10 mouse cellular contexts compared by ENCODE assay signal in the genomic region with DNA sequence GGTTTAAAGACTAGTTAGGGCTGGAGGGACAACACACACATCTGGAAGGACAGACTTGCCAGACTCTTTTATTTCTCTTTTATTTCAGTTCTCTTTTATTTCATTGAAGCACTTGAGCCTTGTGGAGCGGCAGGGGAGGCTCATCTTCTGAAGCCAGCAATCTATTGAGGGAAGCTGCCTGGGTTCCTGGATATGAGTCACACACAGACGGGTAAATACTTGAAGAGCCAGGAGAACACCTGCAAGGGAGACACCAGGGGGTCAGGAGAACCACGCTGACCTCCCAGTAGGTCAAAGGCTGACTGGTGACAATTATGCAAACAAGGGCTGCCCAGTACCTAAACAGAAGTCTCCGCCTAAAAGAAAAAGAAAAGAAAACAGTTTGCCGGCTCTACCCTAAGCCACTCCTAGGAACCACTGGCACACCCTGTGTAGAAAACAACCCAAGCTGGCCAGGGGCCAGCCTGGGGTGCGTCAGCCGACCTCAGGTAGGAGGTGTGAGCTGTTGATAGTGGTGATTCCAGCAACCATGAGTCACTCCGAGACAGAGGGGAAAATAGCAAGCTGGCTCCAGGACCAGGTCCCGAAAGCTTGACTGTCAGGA. TPM values are rescaled to one million over a fixed set of nuclear protein-coding genes. Genes with fewer than 3 reads are reported as not detected.
A peak's percentile ranks its signal among the peaks of the same experiment; 100 is the strongest.
DNase-seq lines count a peak whose midpoint lies in the region; ATAC-seq and TF ChIP-seq lines count a peak whose summit lies in the region.
"Had no signal": no experiment of that assay in that cellular context is flagged by ENCODE, and none has a peak within 500 bp of the region (broad histone marks: within the 10 kb centered on the region; RNA-seq: fewer than 3 reads in every experiment).

No protein-coding gene starts in this region.

- no peak overlapping the region for H3K4me2 ChIP-seq in embryonic facial prominence, embryonic 14.5 days (ENCODE audit: low read depth, low read length)
- no peak overlapping the region for H3K4me2 ChIP-seq in intestine, embryonic 15.5 days (replicated peaks)
- H3K4me2 ChIP-seq in stomach, embryonic 15.5 days: no peak overlapping the region

- no peaks in the 10 kb centered on the region for H3K27me3 ChIP-seq in embryonic facial prominence, embryonic 14.5 days (replicated peaks; ENCODE audit: control insufficient read depth, insufficient read depth, low read length)
- peaks cover 32% of the 10 kb centered on the region; the same call in 1 of the 2 replicates for H3K27me3 ChIP-seq in embryonic facial prominence, embryonic 10.5 days (replicated peaks; ENCODE audit: low read depth, poor library complexity, severe bottlenecking)
- no peaks in the 10 kb centered on the region for H3K27me3 ChIP-seq in intestine, embryonic 15.5 days (replicated peaks)
- no peaks in the 10 kb centered on the region for H3K27me3 ChIP-seq in stomach, embryonic 15.5 days (replicated peaks)

- ATAC-seq in embryonic facial prominence, embryonic 14.5 days (ENCODE audit: low read depth): 0 out of 2 replicates have a peak, but pooled peaks have one; percentile 28
- ATAC-seq in intestine, embryonic 15.5 days: peak; percentile 93
- peak; percentile 87 for ATAC-seq in stomach, embryonic 15.5 days (ENCODE audit: insufficient read depth, low FRiP score, low read depth)
- ATAC-seq in monocyte, adult 5-6 weeks (replicated peaks; ENCODE audit: insufficient number of reproducible peaks, low FRiP score, low TSS enrichment, poor library complexity, severe bottlenecking): no peak

- H3K4me3 ChIP-seq in embryonic facial prominence, embryonic 14.5 days (ENCODE audit: low read depth, low read length): no peak overlapping the region
- no peak overlapping the region for H3K4me3 ChIP-seq in embryonic facial prominence, embryonic 10.5 days
- no peak overlapping the region for H3K4me3 ChIP-seq in ES-E14 (ENCODE audit: insufficient read depth in 1 of 2, low read depth in 1 of 2, low read length in 2 of 2, poor library complexity in 1 of 2, severe bottlenecking in 1 of 2)
- H3K4me3 ChIP-seq in intestine, embryonic 15.5 days (replicated peaks): no peak overlapping the region
- H3K4me3 ChIP-seq in stomach, embryonic 15.5 days (replicated peaks): no peak overlapping the region

- no peak for DNase-seq in embryonic facial prominence, embryonic 14.5 days (ENCODE audit: low spot score)
- no peak for DNase-seq in embryonic facial prominence, embryonic 10.5 days (ENCODE audit: low spot score)
- no peak for DNase-seq in ES-E14 (ENCODE audit: low read depth, low spot score)
- no peak for DNase-seq in thymus, postnatal 4 days
- DNase-seq in kidney, adult 11 months: no peak
- DNase-seq: kidney, adult 8-10 months; right cerebral cortex, postnatal 4 days had no signal

- H3K4me1 ChIP-seq in embryonic facial prominence, embryonic 14.5 days (ENCODE audit: control insufficient read depth, insufficient read depth, low read length): peaks cover 15% of the 10 kb centered on the region
- H3K4me1 ChIP-seq in embryonic facial prominence, embryonic 10.5 days: peaks cover 46% of the 10 kb centered on the region
- peaks cover 0 to 25% of the 10 kb centered on the region in 2 experiments; a peak in 2 of 4 replicates for H3K4me1 ChIP-seq in ES-E14 (ENCODE audit: control insufficient read depth in 2 of 2, insufficient read depth in 2 of 2, low read length in 2 of 2, poor library complexity in 1 of 2)
- 0 out of 2 replicates have a peak, but pooled peaks cover 4% of the 10 kb centered on the region for H3K4me1 ChIP-seq in intestine, embryonic 15.5 days (replicated peaks)
- H3K4me1 ChIP-seq in stomach, embryonic 15.5 days: peaks cover 23% of the 10 kb centered on the region

- H3K36me3 ChIP-seq in embryonic facial prominence, embryonic 14.5 days (ENCODE audit: control insufficient read depth, insufficient read depth, low read length): no peaks in the 10 kb centered on the region
- H3K36me3 ChIP-seq in embryonic facial prominence, embryonic 10.5 days (replicated peaks): no peaks in the 10 kb centered on the region
- no peaks in the 10 kb centered on the region for H3K36me3 ChIP-seq in ES-E14 (ENCODE audit: control insufficient read depth, insufficient read depth, low read length, poor library complexity, severe bottlenecking)
- no peaks in the 10 kb centered on the region for H3K36me3 ChIP-seq in intestine, embryonic 15.5 days
- H3K36me3 ChIP-seq in stomach, embryonic 15.5 days: no peaks in the 10 kb centered on the region

- in situ Hi-C loops in ES-E14 (cut with MboI; ENCODE audit: low sequenced_read_pairs in 2 of 2, unreplicated experiment in 2 of 2): no loop called here

- WGBS in embryonic facial prominence, embryonic 14.5 days: 33% methylated on average over 9 of the region's 9 CpGs
- WGBS in embryonic facial prominence, embryonic 10.5 days: 28% methylated on average over 9 of the region's 9 CpGs
- WGBS in intestine, embryonic 15.5 days: 21% methylated on average over 9 of the region's 9 CpGs
- whole genome bisulfite sequencing in stomach, embryonic 15.5 days: 27% methylated on average over 9 of the region's 9 CpGs

- H3K27ac ChIP-seq in embryonic facial prominence, embryonic 14.5 days (replicated peaks; ENCODE audit: low read depth, low read length): no peak overlapping the region
- no peak overlapping the region; the same call in 1 of the 2 replicates for H3K27ac ChIP-seq in embryonic facial prominence, embryonic 10.5 days (replicated peaks)
- peak overlapping the region; percentile 6; the same call in 1 of the 2 replicates for H3K27ac ChIP-seq in ES-E14 (ENCODE audit: insufficient read depth, low read depth, low read length, poor library complexity, severe bottlenecking)
- no peak overlapping the region for H3K27ac ChIP-seq in intestine, embryonic 15.5 days
- H3K27ac ChIP-seq in stomach, embryonic 15.5 days: peak overlapping the region; percentile 41; the same call in 1 of the 2 replicates

- H3K9ac ChIP-seq in embryonic facial prominence, embryonic 14.5 days (ENCODE audit: low read depth, low read length): no peak overlapping the region
- H3K9ac ChIP-seq in ES-E14 (ENCODE audit: insufficient read depth, low read depth, low read length, poor library complexity, severe bottlenecking): no peak overlapping the region
- no peak overlapping the region for H3K9ac ChIP-seq in intestine, embryonic 15.5 days
- no peak overlapping the region for H3K9ac ChIP-seq in stomach, embryonic 15.5 days

- H3K9me3 ChIP-seq in embryonic facial prominence, embryonic 14.5 days (ENCODE audit: control insufficient read depth, low read length): no peaks in the 10 kb centered on the region
- peaks cover 4% of the 10 kb centered on the region; the same call in 1 of the 2 replicates for H3K9me3 ChIP-seq in embryonic facial prominence, embryonic 10.5 days
- H3K9me3 ChIP-seq in ES-E14 (ENCODE audit: control insufficient read depth, insufficient read depth, low read depth, low read length): no peaks in the 10 kb centered on the region
- H3K9me3 ChIP-seq in intestine, embryonic 15.5 days: no peaks in the 10 kb centered on the region
- H3K9me3 ChIP-seq in stomach, embryonic 15.5 days: no peaks in the 10 kb centered on the region

TF ChIP-seq in ES-E14, 5 proteins besides CTCF, POLR2A, EP300 and RAD21:
- TF ChIP-seq MAFK (IDR thresholded peaks at IDR 0.05; ENCODE audit: insufficient read depth, low read depth, low read length) (no peak), ZC3H11A (IDR thresholded peaks at IDR 0.05; ENCODE audit: borderline replicate concordance, low read depth, low read length) (no peak), ZNF384 (IDR thresholded peaks at IDR 0.05; ENCODE audit: low read depth, low read length) (no peak), HCFC1 (IDR thresholded peaks at IDR 0.05; ENCODE audit: borderline replicate concordance, insufficient read depth, low read length) (no peak), CHD2 (IDR thresholded peaks at IDR 0.05; ENCODE audit: low read depth, low read length) (no peak)
TF ChIP-seq in ES-E14: peak in this region for 0.

RNA-seq across cellular contexts. Expression of a gene that starts 21.5 kb away (rescaled TPM):
- 4.7 and 7.6 TPM in 2 replicates for polyA plus RNA-seq in embryonic facial prominence, embryonic 14.5 days (2014; fragmentation: Nextera tagmentation; extraction: Ambion mirVana)
- 3.1 and 4.3 TPM in 2 replicates for polyA plus RNA-seq in embryonic facial prominence, embryonic 10.5 days (2016; fragmentation: Nextera tagmentation; extraction: Ambion mirVana)
- total RNA-seq in ES-E14 (2012; rRNA removed): 30.6 and 35.7 TPM in 2 replicates
- 0.90 and 1.0 TPM in 2 replicates for polyA plus RNA-seq in intestine, embryonic 15.5 days (2015; fragmentation: Nextera tagmentation; extraction: Ambion mirVana)
- polyA plus RNA-seq in stomach, embryonic 15.5 days (2015; fragmentation: Nextera tagmentation; extraction: Ambion mirVana): 0.95 and 1.8 TPM in 2 replicates
- not detected in 3 replicates for total RNA-seq in monocyte, adult 5-6 weeks (2017)

Comparison
In these comparisons a context has a peak if more than half of its experiments do, and no peak if none do; other contexts are left out.
1. H3K27ac ChIP-seq: peak in ES-E14 (single experiment) and stomach, embryonic 15.5 days (single experiment); none in embryonic facial prominence, embryonic 14.5 days (single experiment), embryonic facial prominence, embryonic 10.5 days (single experiment) and intestine, embryonic 15.5 days (single experiment).